Mouse (Mus musculus): Measurements from ENCODE around the gene Cfap157.

Cfap157 gene

GRCm38 (mm10) chr2:32784048-32784681 lies at the start of gene Cfap157:
TSS of gene Cfap157 (minus strand) at chr2:32784428.
- no peak for DNase-seq (ENCODE audit: extremely low read depth, low read depth, low spot score)

- DNase-seq (ENCODE audit: extremely low read depth, low read depth, low spot score): no peak
These were observed 44.9 kb upstream of the Cfap157 start for GRCm38 (mm10) chr2:32828979-32829676.

DNA sequence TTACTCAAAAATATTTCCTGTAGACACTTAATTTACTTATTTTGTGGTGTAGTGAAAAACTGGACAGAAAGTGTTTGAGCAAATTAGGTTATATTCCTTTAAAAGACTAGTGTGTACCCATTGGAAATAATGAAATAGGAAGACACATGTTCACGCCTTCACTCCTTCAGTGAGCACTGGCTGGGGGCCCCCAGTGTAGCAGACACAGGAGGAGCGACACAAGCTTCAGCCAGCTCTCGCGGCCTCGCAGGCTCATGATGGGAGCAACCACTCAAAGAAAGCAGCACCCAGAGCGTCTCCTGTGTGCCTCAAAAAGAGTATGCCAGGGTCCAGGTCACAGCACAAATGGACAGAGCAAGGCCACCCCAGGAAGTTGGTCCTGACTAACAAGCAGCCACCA lies 41.6 kb upstream of the Cfap157 start:
- DNase-seq (ENCODE audit: extremely low read depth, low read depth, low spot score): no peak

DNA sequence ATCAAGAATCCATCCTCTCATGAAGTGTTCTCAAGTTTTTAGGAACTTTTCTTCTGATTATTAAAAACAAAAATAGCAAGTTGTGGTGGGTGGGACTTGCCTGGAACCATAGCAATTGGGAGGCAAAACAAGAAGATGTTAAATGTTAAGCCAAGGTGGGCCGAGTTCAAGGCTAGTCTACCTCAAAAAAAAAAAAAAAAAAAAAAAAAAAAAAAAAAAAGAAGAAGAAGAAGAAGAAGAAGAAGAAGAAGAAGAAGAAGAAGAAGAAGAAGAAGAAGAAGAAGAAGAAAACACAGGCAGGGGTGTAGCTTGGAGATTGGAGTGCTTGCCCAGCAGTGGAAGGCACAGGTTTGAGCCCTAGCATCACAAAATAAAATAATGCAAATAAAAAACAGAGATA lies 40.5 kb upstream of the Cfap157 start:
- DNase-seq (ENCODE audit: extremely low read depth, low read depth, low spot score): no peak

GRCm38 (mm10) chr2:32824181-32824580 lies 40.0 kb upstream of the Cfap157 start:
- DNase-seq (ENCODE audit: extremely low read depth, low read depth, low spot score): no peak

- DNase-seq (ENCODE audit: extremely low read depth, low read depth, low spot score): no peak
These were observed 39.4 kb upstream of the Cfap157 start for GRCm38 (mm10) chr2:32823579-32824154.

- no peak for DNase-seq (ENCODE audit: extremely low read depth, low read depth, low spot score)
These were observed 38.9 kb upstream of the Cfap157 start for GRCm38 (mm10) chr2:32823153-32823552.

GRCm38 (mm10) chr2:32822643-32823042 lies 38.4 kb upstream of the Cfap157 start:
- no peak for DNase-seq (ENCODE audit: extremely low read depth, low read depth, low spot score)

DNA sequence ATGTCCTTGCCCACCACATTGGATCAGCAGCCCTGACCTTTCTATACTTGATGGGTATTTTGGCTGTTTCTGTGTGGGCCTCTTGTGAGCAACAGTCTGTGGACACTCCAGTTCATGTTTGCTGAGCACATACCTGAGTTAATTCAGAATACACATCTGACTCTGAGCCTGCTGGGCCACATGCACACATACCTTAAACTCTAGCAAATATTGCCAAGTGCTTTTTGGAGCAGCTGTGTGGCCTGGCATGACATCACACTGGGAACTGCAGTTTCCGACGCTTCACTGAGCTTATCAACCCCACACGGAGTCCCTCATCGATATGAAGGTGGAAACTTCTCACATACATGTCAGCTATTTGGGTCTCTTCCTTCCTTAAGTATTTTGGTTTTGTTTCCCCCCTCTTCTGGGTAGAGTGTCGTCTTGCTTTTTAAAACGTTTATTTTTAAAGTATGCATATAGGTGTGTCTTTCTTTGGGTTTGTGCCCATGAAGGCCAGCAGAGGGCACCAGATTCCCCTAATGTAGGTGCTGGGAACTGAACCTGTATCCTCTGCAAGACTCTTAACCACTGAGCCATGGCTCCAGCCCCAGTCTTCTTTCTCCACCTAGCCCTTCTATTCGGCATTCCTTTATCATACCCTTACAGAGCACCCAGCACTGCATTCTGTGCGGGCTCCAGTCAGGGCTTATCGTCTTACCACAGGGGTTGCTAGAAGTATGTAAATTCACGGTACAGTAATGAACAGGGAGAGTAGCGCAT lies 37.0 kb upstream of the Cfap157 start:
- DNase-seq (ENCODE audit: extremely low read depth, low read depth, low spot score): no peak

DNA sequence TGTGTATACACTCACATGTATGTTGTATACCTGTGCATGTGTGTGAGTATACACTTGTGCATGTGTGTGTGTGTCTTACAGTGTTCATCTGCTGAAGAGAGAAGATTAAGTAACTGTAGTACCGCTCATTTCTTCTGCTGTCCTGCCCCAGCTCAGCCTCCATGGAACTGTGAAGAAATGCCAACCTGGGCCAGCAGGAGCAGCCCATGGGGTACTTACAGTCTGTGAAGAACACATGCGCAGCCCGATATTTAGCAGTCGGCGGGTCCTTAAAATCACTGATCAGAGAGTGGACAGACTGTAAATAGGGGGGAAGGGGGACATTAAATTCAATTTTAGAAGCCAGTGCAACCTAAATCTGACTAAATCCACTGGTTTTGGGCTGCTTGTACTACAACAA lies 34.0 kb upstream of the Cfap157 start:
- DNase-seq (ENCODE audit: extremely low read depth, low read depth, low spot score): no peak

DNA sequence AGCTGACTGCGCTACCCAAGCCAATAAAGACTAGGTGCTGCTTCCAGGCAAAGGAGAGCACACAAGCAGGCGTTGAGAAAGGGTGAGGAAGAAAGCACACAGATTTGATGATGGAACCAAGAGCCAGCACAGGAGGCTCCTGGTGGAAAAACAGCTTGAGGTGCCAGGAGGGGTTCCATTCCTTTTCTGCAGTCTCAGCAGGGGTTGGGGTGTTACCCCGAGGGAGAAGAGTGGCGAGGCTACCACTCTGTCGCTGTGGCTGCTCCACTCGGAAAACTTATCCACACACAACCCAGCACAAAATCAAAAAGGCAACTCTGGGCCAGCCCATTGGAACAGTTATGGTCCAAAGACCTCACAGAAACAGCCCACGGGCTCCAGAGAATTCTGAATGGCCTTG lies 33.4 kb upstream of the Cfap157 start:
- no peak for DNase-seq (ENCODE audit: extremely low read depth, low read depth, low spot score)

- DNase-seq (ENCODE audit: extremely low read depth, low read depth, low spot score): no peak
These were observed 32.8 kb upstream of the Cfap157 start for GRCm38 (mm10) chr2:32816946-32817581.

DNA sequence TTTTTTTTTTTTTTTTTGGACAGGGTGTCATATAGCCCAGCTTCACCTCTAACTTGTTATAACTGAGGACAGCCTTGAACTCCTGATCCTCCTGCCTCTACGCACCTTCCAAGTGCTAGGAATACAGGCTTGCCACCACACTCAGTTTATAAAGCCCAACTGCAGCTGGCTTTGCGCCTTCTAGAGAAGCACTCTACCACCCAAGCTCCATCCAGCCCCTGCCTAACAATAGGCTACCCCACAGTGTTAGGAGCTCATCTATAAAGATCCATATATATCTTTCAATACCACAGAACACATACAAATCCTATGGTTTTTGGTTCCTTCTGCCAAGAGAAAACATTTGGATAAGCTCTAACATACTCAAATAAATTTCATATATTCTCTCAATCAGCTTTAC lies 32.3 kb upstream of the Cfap157 start:
- DNase-seq (ENCODE audit: extremely low read depth, low read depth, low spot score): no peak

DNA sequence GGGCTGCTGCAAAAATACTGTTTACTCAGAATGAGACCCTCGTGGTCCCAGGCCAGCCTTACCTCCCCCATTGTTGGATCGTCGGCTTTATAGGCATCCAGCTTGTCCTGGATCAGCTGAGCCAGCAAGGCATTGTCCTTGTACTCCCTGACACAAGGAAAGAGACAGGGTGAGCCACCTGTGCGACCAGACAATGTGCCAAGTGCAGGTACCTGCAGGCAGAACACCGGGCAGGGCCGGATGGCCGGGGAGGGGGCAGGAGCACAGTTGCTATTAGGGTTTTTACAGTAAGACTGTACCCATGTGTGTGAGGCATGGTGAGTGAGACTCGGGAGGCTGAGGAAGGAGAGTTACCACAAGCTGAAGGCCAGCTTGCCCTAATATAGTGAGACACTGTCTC lies 27.7 kb upstream of the Cfap157 start:
- DNase-seq (ENCODE audit: extremely low read depth, low read depth, low spot score): no peak

DNA sequence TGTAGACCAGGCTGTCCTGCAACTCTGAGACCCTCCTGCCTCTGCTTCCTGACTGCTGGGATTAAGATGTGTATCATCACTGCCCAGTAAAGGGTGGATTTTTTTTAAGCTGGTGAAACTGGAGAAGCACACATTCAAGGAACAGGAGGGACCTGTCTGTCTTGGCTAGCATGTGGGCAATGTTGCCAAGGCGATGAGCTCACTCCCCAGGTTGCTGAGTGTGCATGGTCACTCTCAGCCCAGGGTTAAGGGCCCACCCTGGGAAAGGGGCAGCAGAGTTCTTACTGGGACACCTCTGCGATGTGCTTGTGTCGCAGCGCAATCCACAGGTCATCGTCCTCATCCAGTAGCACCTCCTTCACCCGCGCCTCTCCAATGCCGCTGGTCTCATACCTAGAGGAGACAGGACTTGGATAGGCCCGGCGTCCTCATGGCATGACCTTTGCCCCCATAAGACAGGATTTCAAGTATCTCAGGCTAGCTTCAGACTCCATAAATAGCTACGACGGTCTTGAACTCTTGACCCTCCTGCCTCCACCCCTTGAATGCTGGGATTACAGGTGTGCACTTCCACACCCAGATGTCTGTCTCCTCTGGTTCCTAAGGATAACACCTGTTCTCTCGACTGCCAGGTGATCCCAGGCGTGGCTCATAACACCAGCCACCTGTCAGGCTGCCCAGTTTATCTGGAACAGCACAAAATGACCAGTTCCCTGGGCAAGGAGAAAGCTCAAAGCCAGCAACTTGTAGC lies 24.8 kb upstream of the Cfap157 start:
- DNase-seq (ENCODE audit: extremely low read depth, low read depth, low spot score): no peak

- no peak for DNase-seq (ENCODE audit: extremely low read depth, low read depth, low spot score)
These were observed 14.2 kb upstream of the Cfap157 start for GRCm38 (mm10) chr2:32798251-32798962.

GRCm38 (mm10) chr2:32795748-32796418 lies 11.7 kb upstream of the Cfap157 start:
- DNase-seq (ENCODE audit: extremely low read depth, low read depth, low spot score): no peak

DNA sequence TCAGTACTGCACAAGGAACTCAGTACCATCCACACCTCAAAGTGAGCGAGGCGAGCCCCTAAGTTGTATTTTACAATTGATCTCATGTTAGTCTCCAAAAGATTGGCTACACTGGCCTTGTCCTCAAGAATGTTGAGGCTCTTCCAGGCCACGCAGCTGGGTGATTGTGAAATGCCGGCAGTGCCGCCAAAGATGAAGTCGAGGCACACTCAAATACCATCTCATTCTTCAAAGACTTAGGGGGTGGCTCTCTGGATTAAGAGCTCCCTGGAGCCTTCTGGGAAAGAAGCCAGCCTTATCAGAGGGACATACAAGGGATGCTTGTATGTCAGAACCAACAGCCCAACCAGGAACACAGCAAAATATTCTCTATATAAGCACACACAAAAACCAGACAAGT lies 7.1 kb upstream of the Cfap157 start:
- DNase-seq (ENCODE audit: extremely low read depth, low read depth, low spot score): no peak

DNA sequence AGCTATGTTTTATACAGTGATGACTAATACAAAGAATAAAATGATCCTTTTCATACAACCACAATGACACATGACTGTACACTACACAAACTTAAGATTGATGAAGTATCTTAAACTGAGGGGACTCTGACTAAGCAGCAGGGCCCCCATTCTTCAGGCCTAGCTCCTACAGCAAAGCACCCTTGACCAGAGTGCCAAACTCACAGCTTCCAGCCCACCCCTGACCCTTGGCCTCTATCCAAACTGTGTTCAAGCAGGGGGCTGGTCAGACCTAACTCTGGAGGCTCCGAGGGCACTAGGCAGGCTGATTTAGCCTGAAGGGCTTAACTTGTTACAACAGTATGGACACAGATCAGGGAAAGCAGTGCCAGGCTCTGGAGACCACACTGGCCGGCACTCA lies 4.4 kb upstream of the Cfap157 start:
- no peak for DNase-seq (ENCODE audit: extremely low read depth, low read depth, low spot score)

Measured in fat pad, adult 2 months (tissue).